Mouse (Mus musculus): ENCODE results near the gene Samhd1.

DNA sequence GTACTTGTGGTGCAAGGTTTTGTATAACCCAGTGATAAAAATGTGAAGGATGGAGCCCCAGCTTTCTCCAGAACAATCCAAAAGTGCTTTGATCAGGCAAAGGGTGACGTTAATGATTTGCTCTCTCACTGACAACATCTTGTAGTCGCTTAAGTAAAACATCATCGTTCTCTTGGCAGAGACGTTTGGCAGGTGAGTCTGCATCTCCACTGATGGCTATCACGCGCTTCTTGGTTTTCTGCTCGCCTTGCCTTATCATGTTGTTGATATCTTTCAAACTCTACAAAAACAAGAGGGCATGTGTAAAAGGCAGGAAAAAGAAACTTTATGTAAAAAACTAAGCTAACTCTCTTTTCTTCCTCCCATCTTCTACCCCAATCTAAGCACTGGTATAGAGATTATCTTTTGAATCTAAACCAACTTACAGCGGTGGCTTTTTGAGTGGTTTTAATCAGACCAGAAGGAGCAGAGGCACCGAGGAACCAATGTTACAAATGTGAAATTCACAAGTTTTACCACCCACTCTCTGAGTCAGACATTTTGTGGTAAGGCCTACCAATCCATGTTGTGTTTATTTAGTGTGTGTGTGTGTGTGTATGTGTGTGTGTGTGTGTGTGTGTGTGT lies 12.4 kb upstream of the Samhd1 start:
- no peak for TF ChIP-seq EP300 (IDR thresholded peaks at IDR 0.05; ENCODE audit: insufficient read depth, low read depth, low read length)
- TF ChIP-seq CTCF (IDR thresholded peaks at IDR 0.05; ENCODE audit: low read depth, low read length): no peak
- no peak for TF ChIP-seq POLR2A (IDR thresholded peaks at IDR 0.05; ENCODE audit: insufficient read depth, low read length)
